Mouse (Mus musculus) neural tube, embryonic 15.5 days (tissue): ENCODE measurements at regions not wholly inside any gene's neighbourhood (a gene's known extent, or its start where the extent isn't known, plus 50 kb on each side); places are given as distances from the start of the nearest gene placed in this dataset.
"Not testable (repeated sequence)": the region's sequence is repeated elsewhere in the genome, so short reads cannot be mapped to it uniquely, and the experiment has no call there.

Experiments
- ATAC-seq: fragments of 200-750 bp; cut with Nextera tagmentation; 2 replicates; pipeline ENCODE4 v1.8.0; 2017; ENCODE audit warnings: mild to moderate bottlenecking, moderate TSS enrichment, moderate library complexity; ENCODE audit not compliant: low FRiP score
- H3K27ac ChIP-seq: fragments of 300-500 bp; sonication (generic); replicated peaks from 2 replicates; pipeline ENCODE4 v1.5.1; 2015; ENCODE audit warnings: mild to moderate bottlenecking, inconsistent platforms
- H3K27me3 ChIP-seq: fragments of 300-500 bp; sonication (generic); replicated peaks from 2 replicates; pipeline ENCODE4 v1.6.1; 2015; ENCODE audit warnings: inconsistent platforms
- H3K36me3 ChIP-seq: fragments of 300-500 bp; sonication (generic); 2 replicates; pipeline ENCODE4 v1.6.1; 2015; ENCODE audit warnings: inconsistent platforms
- H3K4me1 ChIP-seq: fragments of 300-500 bp; sonication (generic); 2 replicates; pipeline ENCODE4 v1.6.1; 2015; ENCODE audit warnings: inconsistent platforms
- H3K4me2 ChIP-seq: fragments of 300-500 bp; sonication (generic); 2 replicates; pipeline ENCODE4 v1.6.1; 2015; ENCODE audit warnings: inconsistent platforms, mild to moderate bottlenecking, moderate library complexity
- H3K4me3 ChIP-seq: fragments of 300-500 bp; sonication (generic); replicated peaks from 2 replicates; pipeline ENCODE4 v1.5.1; 2015; ENCODE audit warnings: mild to moderate bottlenecking, inconsistent platforms
- H3K9ac ChIP-seq: fragments of 300-500 bp; sonication (generic); replicated peaks from 2 replicates; pipeline ENCODE4 v1.6.1; 2015; ENCODE audit warnings: mild to moderate bottlenecking, inconsistent platforms
- H3K9me3 ChIP-seq: fragments of 300-500 bp; sonication (generic); replicated peaks from 2 replicates; pipeline ENCODE4 v1.6.1; 2016; ENCODE audit warnings: inconsistent platforms
- WGBS: fragments of 180-500 bp; shearing (Covaris S2); methylation state at CpG from one replicate; pipeline ENCODE4 v1.1.7; 2015; ENCODE audit warnings: mixed read lengths; 5-methylcytosine and 5-hydroxymethylcytosine counted together

GRCm38 (mm10) chr12:21784403-21784802, 367.0 kb upstream of the Ywhaq start:
- H3K9ac ChIP-seq = 0 out of 2 replicates have a peak overlapping the region, but pooled peaks have one; percentile 28
- ATAC-seq = peak; percentile 90
- not testable (repeated sequence) for H3K4me1 ChIP-seq

DNA sequence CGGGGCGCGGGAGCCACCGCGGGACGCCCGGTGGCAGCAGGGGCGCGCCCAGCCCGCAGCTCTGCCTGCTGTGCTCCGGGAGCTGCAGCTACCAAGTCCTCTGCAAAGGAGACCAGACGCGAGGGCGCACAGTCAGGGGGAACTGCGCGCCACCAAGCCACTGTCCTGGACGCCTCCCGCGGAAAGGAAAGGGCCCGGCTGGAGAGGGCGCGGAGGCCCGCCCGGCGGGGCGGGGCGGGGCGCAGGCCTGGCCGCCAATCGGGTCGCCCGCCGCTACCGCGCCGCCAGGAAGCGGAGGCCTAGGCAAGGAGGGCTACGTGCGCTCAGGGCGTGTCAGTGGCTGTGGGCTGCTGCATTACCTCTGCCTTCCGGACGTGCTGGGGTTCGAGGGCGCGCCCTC, 361.3 kb upstream of the Ywhaq start:
- not testable (repeated sequence) for ATAC-seq, H3K9me3 ChIP-seq, H3K4me1 ChIP-seq, H3K9ac ChIP-seq, H3K27me3 ChIP-seq, H3K36me3 ChIP-seq, H3K27ac ChIP-seq
- H3K4me2 ChIP-seq = peak overlapping the region; percentile 40
- 2% methylated on average over 32 of the region's 45 CpGs for WGBS
- peak overlapping the region; percentile 19 for H3K4me3 ChIP-seq

More at GRCm38 (mm10) chr12:21784403-21784802, 367.0 kb upstream of the Ywhaq start:
- peak overlapping the region; percentile 53 for H3K4me2 ChIP-seq
- 0 out of 2 replicates have a peak overlapping the region, but pooled peaks have one; percentile 37 for H3K27ac ChIP-seq
- peak overlapping the region; percentile 43 for H3K4me3 ChIP-seq
- 2% methylated on average over 30 of the region's 39 CpGs for WGBS
- not testable (repeated sequence) for H3K27me3 ChIP-seq, H3K9me3 ChIP-seq, H3K36me3 ChIP-seq

DNA sequence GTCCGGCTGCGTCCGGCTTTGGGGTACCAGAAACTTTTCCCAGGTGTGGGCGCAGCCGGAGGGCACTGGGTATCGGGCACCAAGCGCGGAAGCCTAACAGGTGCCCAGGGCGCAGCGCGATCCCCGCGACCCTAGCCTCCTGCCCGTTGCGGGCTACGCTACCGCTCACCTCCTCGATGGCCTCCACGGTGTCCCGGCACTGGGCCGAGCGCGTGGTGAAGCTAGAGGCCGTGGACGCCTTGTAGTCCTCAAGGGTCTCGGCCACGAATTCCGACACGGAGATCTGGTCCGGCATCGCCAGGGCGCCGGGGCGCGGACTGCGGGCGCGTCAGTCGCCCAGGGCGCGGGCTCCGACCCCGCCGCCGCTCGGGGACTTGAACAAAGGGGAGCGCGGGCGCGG, 360.9 kb upstream of the Ywhaq start:
- H3K27ac ChIP-seq, H3K36me3 ChIP-seq, H3K27me3 ChIP-seq, H3K4me1 ChIP-seq, H3K9me3 ChIP-seq, H3K9ac ChIP-seq, ATAC-seq: not testable (repeated sequence)
- H3K4me3 ChIP-seq = peak overlapping the region; percentile 19
- 29% methylated on average over 49 of the region's 50 CpGs for WGBS
- peak overlapping the region; percentile 40 for H3K4me2 ChIP-seq

GRCm38 (mm10) chr12:21767717-21768116, 350.3 kb upstream of the Ywhaq start:
- not testable (repeated sequence) for H3K27me3 ChIP-seq, H3K36me3 ChIP-seq, ATAC-seq, H3K27ac ChIP-seq, H3K4me2 ChIP-seq, H3K9me3 ChIP-seq, H3K9ac ChIP-seq, H3K4me1 ChIP-seq, H3K4me3 ChIP-seq
- WGBS = 85% methylated on average over 2 of the region's 2 CpGs
